Mouse (Mus musculus) heart, embryonic 14.5 days (tissue): ENCODE measurements around the gene Aurka. TPM values are rescaled to one million over a fixed set of nuclear protein-coding genes. Genes with fewer than 3 reads are reported as not detected.
A peak's percentile ranks its signal among the peaks of the same experiment; 100 is the strongest.

Experiments
- ATAC-seq: fragments of 200-750 bp; cut with Nextera tagmentation; 2 replicates; pipeline ENCODE4 v1.8.0; 2017; ENCODE audit warnings: low read depth, moderate TSS enrichment; ENCODE audit not compliant: insufficient number of reproducible peaks, insufficient read depth, low FRiP score
- H3K27ac ChIP-seq, 2 experiments: fragments of 200-500 bp in 1 of 2; fragments of 300-500 bp in 1 of 2; sonication (generic) in 1 of 2; replicated peaks in 1 of 2; 2 replicates each; pipeline ENCODE4 v1.5.1; 2012 to 2014; ENCODE audit warnings: low read depth in 2 of 2, low read length in 2 of 2, control low read depth in 1 of 2, mild to moderate bottlenecking in 1 of 2, mixed read lengths in 1 of 2; ENCODE audit not compliant: control insufficient read depth in 1 of 2, insufficient read depth in 1 of 2
- H3K27me3 ChIP-seq: fragments of 300-500 bp; sonication (generic); 2 replicates; pipeline ENCODE4 v1.6.1; 2014; ENCODE audit warnings: mild to moderate bottlenecking, low read length, control low read depth; ENCODE audit not compliant: control insufficient read depth, insufficient read depth
- H3K36me3 ChIP-seq: fragments of 300-500 bp; sonication (generic); 2 replicates; pipeline ENCODE4 v1.6.1; 2014; ENCODE audit warnings: mild to moderate bottlenecking, control low read depth, low read length, mixed read lengths; ENCODE audit not compliant: control insufficient read depth, insufficient read depth
- H3K4me1 ChIP-seq, 2 experiments: fragments of 200-500 bp in 1 of 2; fragments of 300-500 bp in 1 of 2; sonication (generic) in 1 of 2; 2 replicates each; pipeline ENCODE4 v1.6.1; 2012 to 2014; ENCODE audit warnings: low read length in 2 of 2, control low read depth in 1 of 2, mixed read lengths in 1 of 2; ENCODE audit not compliant: control insufficient read depth in 2 of 2, insufficient read depth in 2 of 2
- H3K4me2 ChIP-seq: fragments of 300-500 bp; sonication (generic); 2 replicates; pipeline ENCODE4 v1.6.1; 2014; ENCODE audit warnings: mild to moderate bottlenecking, low read length
- H3K4me3 ChIP-seq, 2 experiments: fragments of 200-500 bp in 1 of 2; fragments of 300-500 bp in 1 of 2; sonication (generic) in 1 of 2; 2 replicates each; pipeline ENCODE4 v1.5.1; 2012 to 2014; ENCODE audit warnings: low read length in 2 of 2, mild to moderate bottlenecking in 2 of 2, control low read depth in 1 of 2, low read depth in 1 of 2, moderate library complexity in 1 of 2; ENCODE audit not compliant: control insufficient read depth in 1 of 2, insufficient read depth in 1 of 2
- H3K9ac ChIP-seq: fragments of 300-500 bp; sonication (generic); 2 replicates; pipeline ENCODE4 v1.6.1; 2014; ENCODE audit warnings: mild to moderate bottlenecking, low read length
- H3K9me3 ChIP-seq: fragments of 300-500 bp; sonication (generic); 2 replicates; pipeline ENCODE4 v1.6.1; 2016; ENCODE audit warnings: low read length, control low read depth; ENCODE audit not compliant: control insufficient read depth
- WGBS: fragments of 180-500 bp; shearing (Covaris S2); extraction: QIAGEN DNeasy Blood & Tissue Kit; methylation state at CpG from one replicate; pipeline ENCODE4 v1.1.7; 2014; 5-methylcytosine and 5-hydroxymethylcytosine counted together
- polyA plus RNA-seq: library from polyadenylated mRNA; unstranded; fragments of >200 nt; fragmentation: Nextera tagmentation; extraction: Ambion mirVana; gene quantifications from 2 replicates; pipeline ENCODE4 v1.2.1, GENCODE M21; 2014

Gene Aurka
- polyA plus RNA-seq, 1 experiment from 2014 or later = 88.9 TPM

DNA sequence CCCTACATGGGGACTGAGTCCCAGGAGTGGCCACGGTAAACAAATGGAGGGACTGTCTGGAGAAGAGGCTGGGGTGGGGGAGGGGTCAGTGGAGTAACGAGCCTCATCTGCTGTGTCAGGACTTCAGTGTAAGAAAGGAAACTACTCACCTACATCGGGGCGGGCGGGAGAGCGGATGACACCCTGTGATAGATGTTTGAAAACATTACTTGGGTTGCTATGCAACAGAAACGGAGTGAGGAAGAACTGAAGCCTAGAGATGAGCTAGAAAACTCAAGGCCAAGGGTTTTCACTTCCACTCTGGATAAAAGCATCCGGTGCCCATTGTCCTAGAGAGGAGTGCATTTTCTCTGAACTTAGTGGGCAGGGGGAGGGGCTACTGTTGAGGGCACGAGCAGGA, 29.6 kb upstream of the Aurka start:
- Histone ChIP-seq H3K9me3 (no peaks in the 10 kb centered on the region), H3K9ac (no peak overlapping the region), H3K4me3 (no peak overlapping the region), H3K27me3 (0 out of 2 replicates have a peak, but pooled peaks cover 3% of the 10 kb centered on the region), H3K4me1 (no peaks in the 10 kb centered on the region; a peak in 1 of 4 replicates), H3K36me3 (no peaks in the 10 kb centered on the region), H3K27ac (no peak overlapping the region), H3K4me2 (no peak overlapping the region)
- ATAC-seq = no peak
- WGBS = 26% methylated on average over 9 of the region's 9 CpGs

DNA sequence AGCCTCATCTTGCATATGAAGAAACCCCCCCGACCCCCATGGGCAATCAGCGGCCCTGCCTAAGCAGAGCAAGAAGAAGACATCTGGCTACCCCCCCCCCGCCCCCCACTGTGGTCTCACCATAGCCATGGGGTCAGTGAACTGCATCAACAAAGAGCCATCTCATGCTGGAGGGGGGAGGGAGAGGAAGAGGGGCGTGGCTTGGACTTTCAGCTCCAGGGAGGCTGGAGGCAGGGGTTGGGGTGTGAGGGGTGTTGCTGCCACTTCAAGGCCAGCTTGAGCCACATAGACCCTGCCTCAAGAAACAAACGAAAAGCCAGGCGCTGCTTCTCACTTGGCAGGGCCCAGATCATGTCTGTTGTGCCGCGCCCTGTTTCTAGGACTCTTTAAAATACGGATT, 25.6 kb upstream of the Aurka start:
- no peak overlapping the region for H3K4me3 ChIP-seq
- peaks cover 2 to 4% of the 10 kb centered on the region in 2 experiments; a peak in 2 of 4 replicates for H3K4me1 ChIP-seq
- no peak overlapping the region for H3K4me2 ChIP-seq
- no peaks in the 10 kb centered on the region for H3K27me3 ChIP-seq
- H3K9ac ChIP-seq = no peak overlapping the region
- no peaks in the 10 kb centered on the region for H3K9me3 ChIP-seq
- H3K36me3 ChIP-seq = no peaks in the 10 kb centered on the region
- H3K27ac ChIP-seq = no peak overlapping the region
- WGBS = 40% methylated on average over 9 of the region's 9 CpGs
- no peak for ATAC-seq

DNA sequence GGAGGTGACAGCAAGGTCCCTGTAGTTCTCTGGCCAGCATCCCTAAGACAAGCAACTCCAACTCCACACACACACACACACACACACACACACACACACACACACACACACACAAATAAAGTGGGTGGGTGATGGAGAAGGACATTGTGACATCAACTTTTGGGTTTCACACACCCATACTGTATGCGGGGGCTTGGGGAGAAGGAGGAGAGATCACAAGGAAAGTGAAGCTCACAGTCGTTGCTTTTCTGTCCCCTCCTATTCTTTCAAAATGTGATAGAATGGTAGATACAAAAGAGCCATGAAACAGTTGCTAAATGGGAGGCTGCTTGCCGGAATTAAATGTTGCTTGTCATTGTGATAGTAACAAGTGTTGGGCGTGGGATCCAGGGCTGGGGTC, 24.3 kb upstream of the Aurka start:
- no peaks in the 10 kb centered on the region for H3K9me3 ChIP-seq
- H3K9ac ChIP-seq = no peak overlapping the region
- ATAC-seq = no peak

DNA sequence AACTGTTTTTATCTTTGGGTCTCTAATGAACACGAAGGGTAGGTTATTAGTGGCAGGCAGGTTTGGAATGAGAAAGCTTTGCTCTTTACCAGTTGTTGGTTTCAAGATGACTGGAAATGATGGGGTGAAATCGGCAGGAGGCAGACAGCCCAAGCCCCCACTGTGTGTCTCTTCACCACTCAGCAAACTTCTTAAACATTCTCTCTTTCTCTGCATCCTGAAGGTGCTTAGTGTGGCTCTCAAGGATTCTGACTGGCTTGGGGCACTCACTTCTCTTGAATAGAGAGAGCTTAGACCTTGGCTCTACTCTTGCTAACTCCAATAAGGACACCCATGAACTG, 23.7 kb upstream of the Aurka start:
- peak overlapping the region; percentile 34; the same call in 1 of the 2 replicates for H3K4me2 ChIP-seq
- 54% methylated on average over 2 of the region's 2 CpGs for WGBS
- H3K4me1 ChIP-seq = peaks cover 2 to 4% of the 10 kb centered on the region in 2 experiments; a peak in 2 of 4 replicates
- no peaks in the 10 kb centered on the region for H3K27me3 ChIP-seq
- H3K9ac ChIP-seq = no peak overlapping the region
- no peaks in the 10 kb centered on the region for H3K9me3 ChIP-seq
- H3K27ac ChIP-seq = no peak overlapping the region
- no peaks in the 10 kb centered on the region for H3K36me3 ChIP-seq
- ATAC-seq = no peak
- H3K4me3 ChIP-seq = no peak overlapping the region

More for the DNA sequence above, 24.3 kb upstream of the Aurka start:
- Histone ChIP-seq H3K27ac (no peak overlapping the region), H3K4me2 (no peak overlapping the region), H3K36me3 (no peaks in the 10 kb centered on the region), H3K4me1 (peaks cover 2 to 4% of the 10 kb centered on the region in 2 experiments; a peak in 2 of 4 replicates), H3K27me3 (no peaks in the 10 kb centered on the region), H3K4me3 (no peak overlapping the region)
- 71% methylated on average over 4 of the region's 4 CpGs for WGBS

DNA sequence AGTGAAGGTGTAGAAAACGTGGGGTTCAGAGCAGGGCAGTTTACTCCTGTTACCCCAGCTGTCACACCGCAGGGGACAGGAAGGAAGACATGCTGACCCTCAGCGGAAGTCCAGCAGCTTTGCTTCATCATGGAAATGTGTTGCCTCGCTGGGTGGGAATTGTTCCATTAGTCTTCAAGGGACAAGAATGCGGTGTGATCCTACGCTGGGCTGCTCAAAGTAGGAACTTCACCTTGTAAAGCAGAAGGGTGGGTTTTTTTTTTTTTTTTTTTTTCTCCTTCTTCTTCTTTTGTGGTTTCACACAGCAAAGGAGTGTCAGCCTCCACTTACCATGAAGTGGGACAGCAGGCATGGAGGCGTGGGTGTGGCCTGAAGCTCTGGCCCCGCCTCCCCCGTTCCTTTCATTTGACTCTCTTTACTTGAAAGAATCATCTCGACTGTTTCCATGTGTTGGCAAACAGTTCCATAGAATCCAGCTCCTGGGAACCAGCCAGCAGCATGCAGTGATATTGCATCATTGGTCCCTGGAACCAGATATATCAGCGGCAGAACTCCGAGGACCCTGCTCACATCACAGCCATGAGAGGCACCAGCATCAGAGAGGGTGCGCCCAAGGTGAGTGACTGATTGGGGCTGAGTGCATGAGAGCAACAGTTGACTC, 23.2 kb upstream of the Aurka start, which contains the start of gene Cass4:
Cass4 (plus strand) TSS at position 404 of the 661 bp plus-strand sequence.
- no peaks in the 10 kb centered on the region for H3K27me3 ChIP-seq
- peaks cover 2 to 4% of the 10 kb centered on the region in 2 experiments; a peak in 2 of 4 replicates for H3K4me1 ChIP-seq
- H3K4me2 ChIP-seq = peak within 1 kb of the TSS; percentile 34
- 16% methylated on average over 13 of the region's 13 CpGs for WGBS
- no peaks in the 10 kb centered on the region for H3K36me3 ChIP-seq
- no peak within 1 kb of the TSS for H3K27ac ChIP-seq
- ATAC-seq = no peak
- H3K9me3 ChIP-seq = no peaks in the 10 kb centered on the region
- no peak within 1 kb of the TSS for H3K4me3 ChIP-seq
- no peak within 1 kb of the TSS for H3K9ac ChIP-seq

DNA sequence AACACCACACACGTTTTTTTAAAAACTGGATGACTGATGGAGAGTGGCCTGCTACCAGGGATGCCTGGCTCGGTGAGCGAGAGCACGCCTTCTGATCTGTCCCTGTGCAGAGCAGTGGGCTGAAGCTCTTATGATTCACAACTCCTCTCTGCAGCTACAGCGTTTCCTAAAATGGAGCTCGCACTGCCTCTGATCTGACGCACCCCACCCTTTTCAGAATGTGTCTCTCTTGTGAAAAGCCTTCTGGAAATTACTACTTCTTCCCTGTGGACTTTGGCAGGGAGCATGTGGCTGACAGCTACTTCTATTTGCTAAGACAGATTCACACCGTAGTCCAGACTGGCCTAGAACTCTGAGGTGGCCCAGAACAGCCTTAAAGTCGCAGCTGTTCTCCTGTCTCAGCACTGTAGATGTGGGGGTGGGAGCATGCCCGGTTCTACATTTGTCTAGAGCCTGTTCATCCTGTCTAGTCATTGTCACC, 21.7 kb upstream of the Aurka start:
- Histone ChIP-seq H3K9ac (no peak overlapping the region), H3K9me3 (no peaks in the 10 kb centered on the region), H3K27ac (no peak overlapping the region), H3K27me3 (no peaks in the 10 kb centered on the region), H3K36me3 (no peaks in the 10 kb centered on the region), H3K4me1 (peaks cover 2 to 4% of the 10 kb centered on the region in 2 experiments; a peak in 2 of 4 replicates), H3K4me3 (no peak overlapping the region), H3K4me2 (no peak overlapping the region)
- 39% methylated on average over 10 of the region's 10 CpGs for WGBS
- no peak for ATAC-seq

DNA sequence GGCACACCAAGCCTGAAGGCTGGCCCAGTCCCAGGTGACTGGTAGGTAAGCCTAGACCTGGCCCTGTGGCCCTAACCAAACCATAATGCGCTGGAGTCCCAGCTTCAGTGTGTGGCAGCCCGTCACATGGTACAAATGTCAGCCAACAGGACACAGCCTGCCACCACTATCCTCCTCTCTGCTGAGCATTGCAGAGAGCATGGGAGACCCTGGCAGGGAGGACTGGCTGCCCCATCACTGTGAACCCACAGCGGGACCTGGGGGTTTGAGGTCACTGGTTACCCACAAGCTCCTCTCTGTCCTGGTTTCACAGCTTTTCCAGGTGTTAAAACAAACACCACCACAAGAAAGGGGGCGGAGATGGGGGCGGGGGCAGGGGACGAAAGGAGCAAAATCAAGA, 20.0 kb upstream of the Aurka start:
- H3K4me3 ChIP-seq = no peak overlapping the region
- peaks cover 2 to 4% of the 10 kb centered on the region in 2 experiments; a peak in 2 of 4 replicates for H3K4me1 ChIP-seq
- H3K36me3 ChIP-seq = no peaks in the 10 kb centered on the region
- ATAC-seq = no peak
- H3K4me2 ChIP-seq = no peak overlapping the region
- H3K9me3 ChIP-seq = no peaks in the 10 kb centered on the region
- no peak overlapping the region for H3K27ac ChIP-seq
- 24% methylated on average over 6 of the region's 6 CpGs for WGBS
- H3K27me3 ChIP-seq = no peaks in the 10 kb centered on the region
- no peak overlapping the region for H3K9ac ChIP-seq

DNA sequence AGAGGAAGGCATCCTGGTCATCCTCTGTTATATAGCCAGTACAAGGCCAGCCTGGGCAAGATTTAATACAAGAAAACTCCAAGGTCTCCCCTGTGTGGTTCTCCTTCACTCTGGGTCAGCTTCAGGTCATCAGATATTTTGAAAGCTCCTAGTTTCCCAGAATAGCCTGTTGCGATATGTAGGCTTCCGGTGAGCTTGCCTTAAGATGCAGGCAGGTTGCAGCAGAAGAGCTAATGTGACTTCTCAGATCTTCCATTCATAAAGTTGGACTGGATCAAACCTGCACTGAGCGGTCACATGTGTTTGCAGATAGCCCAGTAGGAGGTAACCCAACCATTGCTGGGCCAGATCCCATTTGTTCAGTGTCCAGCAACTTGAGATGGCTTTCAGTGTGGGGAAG, 14.4 kb upstream of the Aurka start:
- ATAC-seq = no peak
- 48% methylated on average over 3 of the region's 3 CpGs for WGBS
- no peaks in the 10 kb centered on the region for H3K27me3 ChIP-seq

More for the DNA sequence above, 14.4 kb upstream of the Aurka start:
- Histone ChIP-seq H3K9ac (no peak overlapping the region), H3K4me1 (no peaks in the 10 kb centered on the region; a peak in 2 of 4 replicates), H3K27ac (no peak overlapping the region), H3K9me3 (no peaks in the 10 kb centered on the region), H3K4me3 (no peak overlapping the region), H3K4me2 (no peak overlapping the region), H3K36me3 (peaks cover 31% of the 10 kb centered on the region)
